Mouse (Mus musculus) G1E (cell line): ENCODE measurements around the gene Tmem50a.

Experiments used
- CTCF ChIP-seq: IDR thresholded peaks from 2 replicates; pipeline ENCODE4 v1.5.1; 2012; ENCODE audit warnings: low read depth, low read length, inconsistent platforms, mixed read lengths
- GATA1 ChIP-seq: IDR thresholded peaks from 2 replicates; pipeline ENCODE4 v1.6.1; 2012; ENCODE audit warnings: borderline replicate concordance, low read length, inconsistent platforms, mixed read lengths

- TF ChIP-seq CTCF (no peak), GATA1 (no peak)
Observed at GRCm38 (mm10) chr4:134863937-134864729, 50.7 kb downstream of the Tmem50a start, which contains the start of gene Rhd.
